Mouse (Mus musculus) hindbrain, embryonic 13.5 days (tissue): ENCODE data around the gene Olfr888. TPM values are rescaled to one million over a fixed set of nuclear protein-coding genes. Genes with fewer than 3 reads are reported as not detected.

Source experiments
- ATAC-seq: fragments of 200-750 bp; cut with Nextera tagmentation; 2 replicates; pipeline ENCODE4 v1.8.0; 2017; ENCODE audit warnings: moderate TSS enrichment; ENCODE audit not compliant: low FRiP score
- H3K27ac ChIP-seq: fragments of 300-500 bp; sonication (generic); 2 replicates; pipeline ENCODE4 v1.5.1; 2015; ENCODE audit warnings: inconsistent platforms, mild to moderate bottlenecking, moderate library complexity
- H3K27me3 ChIP-seq: fragments of 300-500 bp; sonication (generic); 2 replicates; pipeline ENCODE4 v1.6.1; 2015; ENCODE audit warnings: mild to moderate bottlenecking, inconsistent platforms
- H3K36me3 ChIP-seq: fragments of 300-500 bp; sonication (generic); 2 replicates; pipeline ENCODE4 v1.6.1; 2015; ENCODE audit warnings: mild to moderate bottlenecking, inconsistent platforms
- H3K4me1 ChIP-seq: fragments of 300-500 bp; sonication (generic); replicated peaks from 2 replicates; pipeline ENCODE4 v1.6.1; 2015; ENCODE audit warnings: inconsistent platforms
- H3K4me2 ChIP-seq: fragments of 300-500 bp; sonication (generic); 2 replicates; pipeline ENCODE4 v1.6.1; 2015; ENCODE audit warnings: inconsistent platforms, mild to moderate bottlenecking, moderate library complexity
- H3K4me3 ChIP-seq: fragments of 300-500 bp; sonication (generic); 2 replicates; pipeline ENCODE4 v1.5.1; 2015; ENCODE audit warnings: mild to moderate bottlenecking, inconsistent platforms
- H3K9ac ChIP-seq: fragments of 300-500 bp; sonication (generic); 2 replicates; pipeline ENCODE4 v1.6.1; 2015; ENCODE audit warnings: mild to moderate bottlenecking, inconsistent platforms
- H3K9me3 ChIP-seq: fragments of 300-500 bp; sonication (generic); 2 replicates; pipeline ENCODE4 v1.6.1; 2016; ENCODE audit warnings: inconsistent platforms
- WGBS: fragments of 180-500 bp; shearing (Covaris S2); methylation state at CpG from one replicate; pipeline ENCODE4 v1.1.7; 2015; 5-methylcytosine and 5-hydroxymethylcytosine counted together
- polyA plus RNA-seq: library from polyadenylated mRNA; unstranded; fragments of >200 nt; fragmentation: Nextera tagmentation; extraction: Ambion mirVana; gene quantifications from 2 replicates; pipeline ENCODE4 v1.2.1, GENCODE M21; 2015

The Olfr888 gene
- not detected in 2 replicates for polyA plus RNA-seq

DNA sequence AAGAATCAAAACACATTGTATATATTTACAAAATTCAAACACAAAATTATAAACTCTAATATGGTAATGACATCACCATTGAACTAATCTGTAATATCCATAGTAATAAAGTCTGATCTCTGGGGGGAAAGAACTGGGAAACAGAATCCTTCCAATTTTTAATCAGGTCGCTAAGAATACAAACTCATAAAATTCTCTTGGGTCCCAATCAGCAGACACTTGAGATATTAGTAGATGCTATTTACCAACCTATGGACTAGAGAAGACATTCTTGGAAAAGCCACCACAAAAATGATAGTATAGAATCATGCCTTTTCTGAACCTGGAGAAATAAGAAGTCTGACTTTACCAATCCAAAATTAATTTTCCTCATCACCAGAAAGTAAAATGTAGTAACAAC, at the start of gene Olfr888:
Gene Olfr888, plus strand, starts transcription at position 301 of the 400 bp plus-strand sequence.
- 87% methylated on average over 1 of the region's 1 CpGs for WGBS
- Histone ChIP-seq H3K36me3 (no peaks in the 10 kb centered on the region), H3K9ac (no peak within 1 kb of the TSS), H3K4me2 (no peak within 1 kb of the TSS), H3K9me3 (no peaks in the 10 kb centered on the region), H3K27ac (no peak within 1 kb of the TSS), H3K27me3 (no peaks in the 10 kb centered on the region), H3K4me3 (no peak within 1 kb of the TSS), H3K4me1 (no peaks in the 10 kb centered on the region)
- no peak for ATAC-seq

DNA sequence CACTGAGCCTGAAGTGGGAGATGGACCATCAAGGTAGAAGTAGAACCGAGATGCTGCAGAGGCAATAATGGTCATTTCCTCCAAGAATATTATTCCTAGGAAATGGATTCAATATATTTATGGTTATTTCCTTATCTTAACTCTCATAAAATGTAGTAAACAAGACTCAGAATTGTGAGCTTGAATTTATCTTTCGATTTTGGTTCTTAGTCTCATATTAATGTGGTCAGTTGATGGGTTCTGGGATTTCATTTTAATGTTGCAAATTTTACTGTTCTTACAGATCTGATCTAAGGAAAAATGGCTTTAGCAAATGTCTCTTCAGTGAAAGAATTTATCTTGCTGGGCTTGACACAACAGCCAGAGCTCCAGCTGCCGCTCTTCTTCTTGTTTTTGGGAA, 46.9 kb upstream of the Olfr888 start, which contains the start of gene Olfr885:
Gene Olfr885, plus strand, starts transcription at position 301 of the 400 bp plus-strand sequence.
- H3K27ac ChIP-seq: no peak within 1 kb of the TSS
- no peaks in the 10 kb centered on the region for H3K27me3 ChIP-seq
- H3K9ac ChIP-seq: no peak within 1 kb of the TSS
- 91% methylated on average over 3 of the region's 3 CpGs for WGBS
- H3K4me2 ChIP-seq: no peak within 1 kb of the TSS
- no peaks in the 10 kb centered on the region for H3K36me3 ChIP-seq
- no peak for ATAC-seq
- H3K9me3 ChIP-seq: no peaks in the 10 kb centered on the region
- no peak within 1 kb of the TSS for H3K4me3 ChIP-seq
- no peaks in the 10 kb centered on the region for H3K4me1 ChIP-seq

DNA sequence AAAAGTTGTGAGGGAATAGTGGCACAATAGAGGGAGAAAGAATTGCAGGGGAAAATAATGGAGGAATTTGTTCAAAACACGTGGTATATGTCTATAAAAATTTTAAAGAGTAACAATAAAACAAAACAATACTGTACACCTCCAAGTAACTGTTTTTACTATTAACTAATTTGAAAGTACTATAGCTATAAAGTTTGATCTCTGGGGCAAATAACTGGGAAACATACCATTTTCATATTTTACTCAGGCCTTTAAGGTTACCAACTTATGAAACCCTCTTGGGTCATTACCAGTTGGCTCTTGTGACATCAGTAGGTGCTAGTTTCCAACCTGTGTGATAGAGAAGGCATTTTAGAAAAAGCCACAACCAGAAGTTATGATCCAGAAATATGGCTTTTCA, 24.2 kb upstream of the Olfr888 start, which contains the start of gene Olfr887:
Gene Olfr887, plus strand, starts transcription at position 301 of the 400 bp plus-strand sequence.
- no peak within 1 kb of the TSS for H3K4me2 ChIP-seq
- H3K27me3 ChIP-seq: no peaks in the 10 kb centered on the region
- H3K4me1 ChIP-seq: no peaks in the 10 kb centered on the region
- H3K36me3 ChIP-seq: no peaks in the 10 kb centered on the region
- H3K9me3 ChIP-seq: no peaks in the 10 kb centered on the region
- H3K4me3 ChIP-seq: no peak within 1 kb of the TSS
- no peak for ATAC-seq
- no peak within 1 kb of the TSS for H3K9ac ChIP-seq
- no peak within 1 kb of the TSS for H3K27ac ChIP-seq
- WGBS: 89% methylated on average over 1 of the region's 1 CpGs

DNA sequence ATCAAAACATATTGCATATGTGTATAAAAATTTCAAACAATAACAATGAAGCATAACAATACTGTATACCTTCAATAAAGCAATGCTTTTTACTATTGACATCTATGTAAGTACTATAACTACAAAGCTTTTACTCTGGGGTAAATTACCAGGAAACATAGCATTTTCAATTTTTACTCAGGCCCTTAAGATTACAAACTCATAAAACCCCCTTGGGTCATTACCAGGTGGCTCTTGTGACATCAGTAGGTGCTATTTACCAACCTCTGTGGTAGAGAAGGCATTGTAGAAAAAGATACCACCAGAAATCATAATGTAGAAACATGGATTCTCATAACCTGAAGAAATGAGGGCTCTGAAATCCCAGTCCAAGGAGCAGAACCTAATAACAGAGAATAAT, 7.0 kb downstream of the Olfr888 start, which contains the start of gene Olfr889:
Gene Olfr889, plus strand, starts transcription at position 301 of the 400 bp plus-strand sequence.
- Histone ChIP-seq H3K9ac (no peak within 1 kb of the TSS), H3K4me3 (no peak within 1 kb of the TSS), H3K27me3 (no peaks in the 10 kb centered on the region), H3K27ac (no peak within 1 kb of the TSS), H3K9me3 (no peaks in the 10 kb centered on the region), H3K4me2 (no peak within 1 kb of the TSS), H3K4me1 (no peaks in the 10 kb centered on the region), H3K36me3 (no peaks in the 10 kb centered on the region)
- ATAC-seq: no peak

DNA sequence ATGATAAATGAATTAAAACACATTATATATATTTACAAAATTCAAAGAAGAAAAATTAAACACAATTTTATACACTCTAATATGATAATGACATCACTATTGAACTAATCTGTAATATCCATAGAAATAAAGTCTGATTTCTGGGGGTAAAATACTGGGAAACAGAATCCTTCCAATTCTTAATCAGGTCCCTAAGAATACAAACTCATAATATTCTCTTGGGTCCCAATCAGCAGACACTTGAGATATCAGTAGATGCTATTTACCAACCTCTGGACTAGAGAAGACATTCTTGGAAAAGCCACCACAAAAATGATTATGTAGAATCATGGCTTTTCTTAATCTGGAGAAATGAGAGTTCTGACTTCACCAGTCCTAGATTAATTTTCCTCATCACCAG, 34.3 kb downstream of the Olfr888 start, which contains the start of gene Olfr890:
Gene Olfr890, plus strand, starts transcription at position 301 of the 400 bp plus-strand sequence.
- H3K4me2 ChIP-seq: no peak within 1 kb of the TSS
- H3K27ac ChIP-seq: no peak within 1 kb of the TSS
- no peaks in the 10 kb centered on the region for H3K9me3 ChIP-seq
- H3K9ac ChIP-seq: no peak within 1 kb of the TSS
- no peaks in the 10 kb centered on the region for H3K36me3 ChIP-seq
- no peak within 1 kb of the TSS for H3K4me3 ChIP-seq
- H3K27me3 ChIP-seq: no peaks in the 10 kb centered on the region
- no peaks in the 10 kb centered on the region for H3K4me1 ChIP-seq
- no peak for ATAC-seq

Other genes with a start within 250 kb of the Olfr888 start
- not detected in 2 replicates for gene Olfr145, start 211.4 kb upstream of the Olfr888 start, polyA plus RNA-seq
- not detected in 2 replicates for gene Olfr878, start 190.3 kb upstream of the Olfr888 start, polyA plus RNA-seq
- gene Olfr881, start 116.3 kb upstream of the Olfr888 start, polyA plus RNA-seq: not detected in 2 replicates
- gene Olfr883, start 82.3 kb upstream of the Olfr888 start, polyA plus RNA-seq: not detected in 2 replicates
- not detected in 2 replicates for gene Olfr884, start 61.6 kb upstream of the Olfr888 start, polyA plus RNA-seq
- gene Olfr885, start 46.8 kb upstream of the Olfr888 start, polyA plus RNA-seq: not detected in 2 replicates
- not detected in 2 replicates for gene Olfr887, start 24.1 kb upstream of the Olfr888 start, polyA plus RNA-seq
- gene Olfr889, start 7.1 kb downstream of the Olfr888 start, polyA plus RNA-seq: 0.06 and 0.08 TPM in 2 replicates
- gene Olfr890, start 34.4 kb downstream of the Olfr888 start, polyA plus RNA-seq: not detected in 2 replicates
- gene Olfr891, start 72.7 kb downstream of the Olfr888 start, polyA plus RNA-seq: not detected in 2 replicates
- gene Olfr893, start 100.2 kb downstream of the Olfr888 start, polyA plus RNA-seq: not detected in 2 replicates
- not detected in 2 replicates for gene Olfr894, start 109.9 kb downstream of the Olfr888 start, polyA plus RNA-seq
- not detected in 2 replicates for gene Olfr143, start 144.6 kb downstream of the Olfr888 start, polyA plus RNA-seq
- not detected in 2 replicates for gene Olfr895, start 159.7 kb downstream of the Olfr888 start, polyA plus RNA-seq
- not detected in 2 replicates for gene Olfr896-ps1, start 183.0 kb downstream of the Olfr888 start, polyA plus RNA-seq
- gene Olfr25, start 220.9 kb downstream of the Olfr888 start, polyA plus RNA-seq: not detected in 2 replicates
- not detected in 2 replicates for gene Olfr898, start 240.3 kb downstream of the Olfr888 start, polyA plus RNA-seq